Mouse (Mus musculus): ENCODE data around the gene Dao.

GRCm38 (mm10) chr5:113981171-113981570 lies 22.3 kb upstream of the Dao start:
- TF ChIP-seq POLR2A (IDR thresholded peaks at IDR 0.05; ENCODE audit: borderline replicate concordance, low read depth, low read length): no peak
- TF ChIP-seq CTCF (IDR thresholded peaks at IDR 0.05; ENCODE audit: low read depth, low read length): no peak

Measured in bone marrow macrophage, adult 2 months (primary cell).